Mouse (Mus musculus) bone marrow macrophage, adult 2 months (primary cell): ENCODE data around the gene Pheta1. TPM values are rescaled to one million over a fixed set of nuclear protein-coding genes. Genes with fewer than 3 reads are reported as not detected.

Source experiments
- H3K27ac ChIP-seq: 2 replicates; pipeline ENCODE4 v1.5.1; 2012; ENCODE audit warnings: low read depth, low read length; ENCODE audit not compliant: insufficient read depth
- H3K4me1 ChIP-seq: 2 replicates; pipeline ENCODE4 v1.6.1; 2012; ENCODE audit warnings: low read length; ENCODE audit not compliant: control insufficient read depth, insufficient read depth
- H3K4me3 ChIP-seq: 2 replicates; pipeline ENCODE4 v1.5.1; 2012; ENCODE audit warnings: mild to moderate bottlenecking, low read length, moderate library complexity; ENCODE audit not compliant: insufficient read depth
- CTCF ChIP-seq: IDR thresholded peaks from 2 replicates; pipeline ENCODE4 v1.5.1; 2012; ENCODE audit warnings: low read depth, mild to moderate bottlenecking, low read length, moderate library complexity
- POLR2A ChIP-seq: IDR thresholded peaks from 2 replicates; pipeline ENCODE4 v1.6.1; 2012; ENCODE audit warnings: mild to moderate bottlenecking, low read depth, low read length, borderline replicate concordance
- polyA plus RNA-seq: library from polyadenylated mRNA; stranded (reverse); fragments of >200 nt; gene quantifications from 2 replicates; pipeline ENCODE4 v1.2.4, GENCODE M21; 2012; ENCODE audit not compliant: missing spikeins, insufficient read depth, insufficient read length

Gene Pheta1
- 6.5 and 6.6 TPM in 2 replicates for polyA plus RNA-seq

- TF ChIP-seq POLR2A (no peak), CTCF (no peak)
- Histone ChIP-seq H3K4me3 (peak within 1 kb of the TSS; percentile 87), H3K4me1 (peaks cover 22% of the 10 kb centered on the region), H3K27ac (peak within 1 kb of the TSS; percentile 82)
Measured at GRCm38 (mm10) chr5:121848743-121849142, at the start of gene Pheta1. TSS of gene Pheta1 (plus strand) at chr5:121848984.

GRCm38 (mm10) chr5:121807186-121807585 is 41.6 kb upstream of the Pheta1 start:
- peaks cover 30% of the 10 kb centered on the region for H3K4me1 ChIP-seq
- H3K27ac ChIP-seq, result no peak overlapping the region
- TF ChIP-seq POLR2A (no peak), CTCF (no peak)
- H3K4me3 ChIP-seq, result no peak overlapping the region

GRCm38 (mm10) chr5:121808202-121808601 is 40.6 kb upstream of the Pheta1 start:
- peaks cover 38% of the 10 kb centered on the region for H3K4me1 ChIP-seq
- no peak for TF ChIP-seq CTCF
- no peak for TF ChIP-seq POLR2A

GRCm38 (mm10) chr5:121809667-121810224 is 39.0 kb upstream of the Pheta1 start:
- TF ChIP-seq POLR2A (no peak), CTCF (no peak)
- peaks cover 36% of the 10 kb centered on the region for H3K4me1 ChIP-seq
- no peak overlapping the region for H3K27ac ChIP-seq
- H3K4me3 ChIP-seq, result no peak overlapping the region

More at GRCm38 (mm10) chr5:121808202-121808601, 40.6 kb upstream of the Pheta1 start:
- H3K27ac ChIP-seq, result no peak overlapping the region
- H3K4me3 ChIP-seq, result no peak overlapping the region

- no peak overlapping the region for H3K4me3 ChIP-seq
- TF ChIP-seq CTCF (no peak), POLR2A (no peak)
- H3K27ac ChIP-seq, result no peak overlapping the region
- H3K4me1 ChIP-seq, result peaks cover 36% of the 10 kb centered on the region
Measured at GRCm38 (mm10) chr5:121810331-121811151, 38.2 kb upstream of the Pheta1 start.

- TF ChIP-seq POLR2A, result 0 out of 2 replicates have a peak, but pooled peaks have one; percentile 22
- TF ChIP-seq CTCF, result no peak
- Histone ChIP-seq H3K4me3 (no peak overlapping the region), H3K4me1 (peaks cover 36% of the 10 kb centered on the region), H3K27ac (peak overlapping the region; percentile 44)
Measured at GRCm38 (mm10) chr5:121811485-121811931, 37.3 kb upstream of the Pheta1 start.

- H3K27ac ChIP-seq, result no peak overlapping the region
- no peak for TF ChIP-seq POLR2A
- no peak for TF ChIP-seq CTCF
- H3K4me1 ChIP-seq, result peaks cover 33% of the 10 kb centered on the region
- H3K4me3 ChIP-seq, result no peak overlapping the region
Measured at GRCm38 (mm10) chr5:121812526-121813243, 36.1 kb upstream of the Pheta1 start.

GRCm38 (mm10) chr5:121813744-121814143 is 35.0 kb upstream of the Pheta1 start:
- no peak for TF ChIP-seq POLR2A
- no peak for TF ChIP-seq CTCF
- Histone ChIP-seq H3K27ac (no peak overlapping the region), H3K4me1 (peaks cover 31% of the 10 kb centered on the region), H3K4me3 (no peak overlapping the region)

- H3K4me3 ChIP-seq, result no peak overlapping the region
- TF ChIP-seq CTCF (peak; percentile 51; the same call in 1 of the 2 replicates), POLR2A (no peak)
- H3K4me1 ChIP-seq, result peaks cover 24% of the 10 kb centered on the region
- no peak overlapping the region for H3K27ac ChIP-seq
Measured at GRCm38 (mm10) chr5:121815067-121815466, 33.7 kb upstream of the Pheta1 start.
